Mouse (Mus musculus): ENCODE data around the gene Mcm2.

The Mcm2 gene

GRCm38 (mm10) chr6:88844901-88845565 is 53.5 kb downstream of the Mcm2 start:
- no peak for DNase-seq

GRCm38 (mm10) chr6:88843781-88844725 is 54.5 kb downstream of the Mcm2 start:
- no peak for DNase-seq

GRCm38 (mm10) chr6:88843241-88843640 is 55.3 kb downstream of the Mcm2 start:
- DNase-seq: no peak

GRCm38 (mm10) chr6:88842731-88843151 is 55.8 kb downstream of the Mcm2 start:
- DNase-seq: no peak

- peak; percentile 100 for DNase-seq
Measured at GRCm38 (mm10) chr6:88841781-88842689, 56.5 kb downstream of the Mcm2 start, which contains the start of gene Abtb1. Gene Abtb1 (minus strand): TSS chr6:88841984.

GRCm38 (mm10) chr6:88841514-88841780 is 57.1 kb downstream of the Mcm2 start:
- DNase-seq: no peak

GRCm38 (mm10) chr6:88840791-88841513 is 57.6 kb downstream of the Mcm2 start:
- DNase-seq: no peak

- DNase-seq: no peak
Measured at GRCm38 (mm10) chr6:88840211-88840610, 58.4 kb downstream of the Mcm2 start.

- no peak for DNase-seq
Measured at GRCm38 (mm10) chr6:88839135-88839970, 59.2 kb downstream of the Mcm2 start.

GRCm38 (mm10) chr6:88838613-88839012 is 60.0 kb downstream of the Mcm2 start:
- no peak for DNase-seq

GRCm38 (mm10) chr6:88837999-88838398 is 60.6 kb downstream of the Mcm2 start:
- DNase-seq: no peak

GRCm38 (mm10) chr6:88836178-88836819 is 62.3 kb downstream of the Mcm2 start:
- DNase-seq: peak; percentile 74

- DNase-seq: no peak
Measured at GRCm38 (mm10) chr6:88835047-88835446, 63.5 kb downstream of the Mcm2 start.
